ENCODE assay signal across 18 mouse cellular contexts in the genomic region with DNA sequence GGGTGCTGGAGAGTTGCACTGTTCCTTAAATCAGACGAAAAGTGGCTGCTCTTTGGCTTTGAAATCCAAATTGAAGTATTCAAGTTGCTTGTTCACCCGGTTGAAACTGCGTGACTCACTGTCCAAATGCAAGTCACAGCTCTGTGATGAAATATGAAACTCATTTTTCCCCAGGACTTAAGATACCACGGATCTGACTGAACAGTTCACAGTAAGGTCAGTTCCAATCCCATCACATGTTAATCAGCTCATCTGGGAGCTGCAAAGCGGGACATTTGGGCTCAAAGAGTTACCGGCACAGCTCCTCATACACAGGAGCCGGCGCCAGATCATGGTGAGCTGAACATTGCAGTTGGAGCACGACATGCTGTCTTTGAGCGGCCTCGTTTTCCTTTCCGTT. TPM values are rescaled to one million over a fixed set of nuclear protein-coding genes. Genes with fewer than 3 reads are reported as not detected.
DNase-seq lines count a peak whose midpoint lies in the region; ATAC-seq and TF ChIP-seq lines count a peak whose summit lies in the region.
"Had no signal": no experiment of that assay in that cellular context is flagged by ENCODE, and none has a peak within 500 bp of the region (broad histone marks: within the 10 kb centered on the region; RNA-seq: fewer than 3 reads in every experiment).

No protein-coding gene starts in this region.

- DNase-seq in cerebellum, postnatal 14 days, result peak; percentile 9 to 36
- DNase-seq in skeletal muscle tissue, adult 2 months (ENCODE audit: low read depth, low spot score), result peak; percentile 33
- no peak for DNase-seq in thymus, postnatal 0 days (ENCODE audit: low spot score)
- DNase-seq in left cerebral cortex, adult 8-10 months (ENCODE audit: low spot score in 2 of 2), result no peak
- DNase-seq: adrenal gland, postnatal 25 days; cerebellum, adult 9-11 months; kidney, postnatal 10 days; right cerebral cortex, postnatal 4 days; thymus, adult 2 months had no signal

- no peaks in the 10 kb centered on the region; the same call in 1 of the 2 replicates for H3K9me3 ChIP-seq in megakaryocyte, embryonic 14.5 days
- H3K9me3 ChIP-seq: embryonic facial prominence, embryonic 12.5 days; forebrain, embryonic 12.5 days; neural tube, embryonic 12.5 days had no signal

- TF ChIP-seq CTCF in embryonic fibroblast, embryonic 13.5 days (IDR thresholded peaks at IDR 0.05; ENCODE audit: borderline replicate concordance, insufficient read depth, low read length), result no peak

- ATAC-seq in cerebellum, adult (ENCODE audit: insufficient number of reproducible peaks, low FRiP score, low TSS enrichment), result no peak
- ATAC-seq in megakaryocyte, adult 5-6 weeks (ENCODE audit: poor library complexity, severe bottlenecking), result no peak
- ATAC-seq: intestine, embryonic 16.5 days had no signal

- peaks cover 69% of the 10 kb centered on the region for H3K4me1 ChIP-seq in megakaryocyte, embryonic 14.5 days
- H3K4me1 ChIP-seq in embryonic fibroblast, embryonic 13.5 days (ENCODE audit: control insufficient read depth, insufficient read depth, low read length), result peaks cover 6% of the 10 kb centered on the region
- H3K4me1 ChIP-seq: forebrain, embryonic 12.5 days; neural tube, embryonic 12.5 days had no signal

- H3K27me3 ChIP-seq in megakaryocyte, embryonic 14.5 days (replicated peaks), result no peaks in the 10 kb centered on the region
- H3K27me3 ChIP-seq: embryonic facial prominence, embryonic 12.5 days; forebrain, embryonic 12.5 days; neural tube, embryonic 12.5 days had no signal

- TF ChIP-seq POLR2A in embryonic fibroblast, embryonic 13.5 days (IDR thresholded peaks at IDR 0.05; ENCODE audit: low read depth, low read length), result no peak

- peak overlapping the region; percentile 91 for H3K27ac ChIP-seq in embryonic fibroblast, embryonic 13.5 days (ENCODE audit: insufficient read depth, low read length)
- H3K27ac ChIP-seq: embryonic facial prominence, embryonic 12.5 days; forebrain, embryonic 12.5 days; hindbrain, embryonic 14.5 days; neural tube, embryonic 12.5 days had no signal

- H3K4me3 ChIP-seq in megakaryocyte, embryonic 14.5 days (replicated peaks), result peak overlapping the region; percentile 4
- no peak overlapping the region for H3K4me3 ChIP-seq in embryonic fibroblast, embryonic 13.5 days (ENCODE audit: insufficient read depth, low read length)
- H3K4me3 ChIP-seq: embryonic facial prominence, embryonic 12.5 days; forebrain, embryonic 12.5 days; neural tube, embryonic 12.5 days had no signal

- H3K36me3 ChIP-seq in megakaryocyte, embryonic 14.5 days (replicated peaks; ENCODE audit: low read length), result no peaks in the 10 kb centered on the region
- H3K36me3 ChIP-seq: embryonic facial prominence, embryonic 12.5 days; forebrain, embryonic 12.5 days; neural tube, embryonic 12.5 days had no signal

RNA-seq across cellular contexts. Expression of gene Rai14, which starts 45.6 kb away (rescaled TPM):
- 2.1 TPM in 1 of 2 replicates, not detected in the other for polyA plus RNA-seq in megakaryocyte, embryonic 14.5 days (2012; ENCODE audit: insufficient read depth, low replicate concordance)
- total RNA-seq in megakaryocyte, adult 5-6 weeks (2015), result 1.6 and 2.8 TPM in 2 replicates
- total RNA-seq in megakaryocyte, adult 5-6 weeks (2017), result 2.5 and 3.0 TPM in 2 replicates
- polyA plus RNA-seq in embryonic fibroblast, embryonic 13.5 days (2011; ENCODE audit: insufficient read length, low read depth, missing spikeins), result 134 and 136 TPM in 2 replicates
- 6.8 and 8.1 TPM in 2 replicates for polyA plus RNA-seq in thymus, postnatal 0 days (2015; fragmentation: Nextera tagmentation; extraction: Ambion mirVana)
- total RNA-seq in left cerebral cortex, adult 8-10 months (2022), result 10 to 100 TPM; 11.4 to 14.1 (median 13.0) TPM

Comparison
In these comparisons a context has a peak if more than half of its experiments do, and no peak if none do; other contexts are left out.
1. DNase-seq: peak in cerebellum, postnatal 14 days (2 of 2) and skeletal muscle tissue, adult 2 months (single experiment); none in thymus, postnatal 0 days (single experiment) and left cerebral cortex, adult 8-10 months (0 of 2).
2. RNA of gene Rai14, which starts 45.6 kb away (polyA plus RNA-seq): 134 to 136 TPM in embryonic fibroblast, embryonic 13.5 days; 6.8 to 8.1 TPM in thymus, postnatal 0 days and 2.1 TPM in megakaryocyte, embryonic 14.5 days; every median in the first group is over 10 times any median in the second.